Mouse (Mus musculus): ENCODE data around the gene Aldh9a1.
"Not testable (repeated sequence)": the region's sequence is repeated elsewhere in the genome, so short reads cannot be mapped to it uniquely, and the experiment has no call there.

The Aldh9a1 gene

DNA sequence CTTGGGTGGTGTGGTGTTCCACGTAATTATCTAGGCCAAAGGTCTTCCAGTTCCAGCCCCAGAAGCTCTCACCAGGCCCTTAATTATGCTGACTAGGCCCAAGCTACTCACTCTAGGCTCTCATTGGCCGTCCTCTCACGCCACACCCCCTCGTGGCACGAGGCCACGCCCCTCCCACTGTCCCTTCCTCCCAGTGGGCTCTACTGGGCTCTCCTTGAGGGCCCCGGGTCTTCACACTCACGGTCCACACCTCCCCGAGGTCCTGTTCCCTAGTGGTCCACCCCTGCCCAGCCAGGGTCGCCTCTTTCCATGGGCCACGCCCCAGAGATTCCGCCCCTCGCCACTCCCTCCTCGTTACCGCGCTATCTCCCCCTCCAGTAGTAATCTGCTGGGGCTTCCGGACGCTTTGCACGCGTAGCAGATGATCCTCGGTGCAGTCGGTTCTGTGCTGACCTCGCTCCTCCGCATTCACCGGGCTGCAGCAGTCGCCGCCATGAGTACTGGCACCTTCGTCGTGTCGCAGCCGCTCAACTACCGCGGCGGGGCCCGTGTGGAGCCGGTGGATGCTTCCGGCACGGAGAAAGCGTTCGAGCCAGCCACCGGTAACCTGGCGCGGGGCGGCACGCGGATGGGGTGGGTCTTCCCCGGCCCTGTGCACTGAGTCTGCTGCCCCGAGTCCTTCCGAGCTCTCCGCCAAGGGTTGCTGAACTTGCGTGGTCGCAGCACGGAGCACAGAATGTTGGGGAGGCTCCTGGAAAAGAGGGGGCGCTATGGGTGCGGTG, at the start of gene Aldh9a1:
Aldh9a1 (plus strand) TSS at position 177 of the 782 bp plus-strand sequence.
- peak; percentile 91 for DNase-seq

DNA sequence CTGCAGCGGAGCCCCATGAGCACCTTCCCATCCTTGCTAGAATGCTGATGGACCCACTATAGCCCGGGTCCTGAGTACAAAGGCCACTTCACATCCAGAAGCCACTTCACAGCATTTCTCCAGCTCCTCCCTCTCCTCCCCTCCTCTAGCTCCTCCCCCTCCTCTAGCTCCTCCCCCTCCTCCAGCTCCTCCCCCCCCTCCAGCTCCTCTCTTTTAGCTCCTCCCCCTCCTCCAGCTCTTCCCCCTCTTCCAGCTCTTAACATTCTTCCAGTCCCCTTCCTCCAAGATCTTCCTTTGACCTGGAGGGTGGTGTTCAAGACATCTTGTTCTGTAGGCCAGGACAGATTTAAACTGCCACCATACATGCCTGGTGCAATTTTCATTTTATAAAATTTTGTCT, 49.7 kb upstream of the Aldh9a1 start:
- no peak for DNase-seq

- DNase-seq, result no peak
These were observed 44.2 kb upstream of the Aldh9a1 start for GRCm38 (mm10) chr1:167305501-167306137.

GRCm38 (mm10) chr1:167306451-167307240, 43.1 kb upstream of the Aldh9a1 start:
- DNase-seq, result peak; percentile 37

- DNase-seq, result no peak
These were observed 42.1 kb upstream of the Aldh9a1 start for GRCm38 (mm10) chr1:167307674-167308073.

- peak; percentile 98 for DNase-seq
These were observed 41.3 kb upstream of the Aldh9a1 start, which contains the start of gene Tmco1 for GRCm38 (mm10) chr1:167308261-167309054. Tmco1 (plus strand) TSS chr1:167308378.

DNA sequence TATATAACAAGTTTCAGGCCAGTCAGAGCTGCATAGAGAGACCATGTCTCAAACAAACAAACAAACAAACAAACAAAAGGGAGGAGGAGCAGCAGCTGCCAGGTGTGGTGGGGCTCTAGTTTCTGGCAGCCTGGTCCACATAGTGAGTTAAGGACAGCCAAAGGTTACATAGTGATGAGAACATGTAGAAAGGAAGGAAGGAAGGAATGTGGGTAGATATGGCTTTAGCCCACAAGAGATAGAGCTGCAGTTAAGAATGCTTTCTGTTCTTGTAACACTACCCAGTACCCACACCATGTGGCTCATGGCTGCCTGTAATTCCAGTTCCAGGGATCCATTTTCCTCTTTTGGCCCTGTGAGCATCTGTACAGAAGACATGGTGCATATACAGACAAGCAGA, 37.4 kb upstream of the Aldh9a1 start:
- no peak for DNase-seq

- DNase-seq, result no peak
These were observed 36.6 kb upstream of the Aldh9a1 start for GRCm38 (mm10) chr1:167313220-167313619.

GRCm38 (mm10) chr1:167321691-167322090, 28.1 kb upstream of the Aldh9a1 start:
- no peak for DNase-seq

DNA sequence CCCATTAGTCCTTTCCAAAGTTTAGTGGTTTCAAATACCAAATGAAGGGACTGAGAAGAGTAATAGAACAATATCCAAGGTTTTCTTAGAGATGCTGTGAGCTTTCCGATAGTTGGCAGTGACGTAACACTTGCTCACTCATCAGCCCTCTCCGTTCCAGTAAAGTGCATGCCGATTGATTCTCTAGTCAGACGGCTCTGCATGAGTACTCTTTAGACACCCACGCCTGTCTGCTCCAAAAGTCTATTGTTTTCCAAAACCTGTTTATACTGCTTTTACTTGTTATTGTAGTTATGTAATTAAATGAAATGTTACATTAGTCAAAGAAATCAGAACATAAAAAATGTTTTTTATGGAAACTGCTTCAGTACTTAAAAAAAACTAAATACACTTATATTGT, 21.0 kb upstream of the Aldh9a1 start:
- DNase-seq, result no peak

- DNase-seq, result no peak
These were observed 18.7 kb upstream of the Aldh9a1 start for GRCm38 (mm10) chr1:167331106-167331505.

GRCm38 (mm10) chr1:167336398-167336797, 13.4 kb upstream of the Aldh9a1 start:
- no peak for DNase-seq

DNA sequence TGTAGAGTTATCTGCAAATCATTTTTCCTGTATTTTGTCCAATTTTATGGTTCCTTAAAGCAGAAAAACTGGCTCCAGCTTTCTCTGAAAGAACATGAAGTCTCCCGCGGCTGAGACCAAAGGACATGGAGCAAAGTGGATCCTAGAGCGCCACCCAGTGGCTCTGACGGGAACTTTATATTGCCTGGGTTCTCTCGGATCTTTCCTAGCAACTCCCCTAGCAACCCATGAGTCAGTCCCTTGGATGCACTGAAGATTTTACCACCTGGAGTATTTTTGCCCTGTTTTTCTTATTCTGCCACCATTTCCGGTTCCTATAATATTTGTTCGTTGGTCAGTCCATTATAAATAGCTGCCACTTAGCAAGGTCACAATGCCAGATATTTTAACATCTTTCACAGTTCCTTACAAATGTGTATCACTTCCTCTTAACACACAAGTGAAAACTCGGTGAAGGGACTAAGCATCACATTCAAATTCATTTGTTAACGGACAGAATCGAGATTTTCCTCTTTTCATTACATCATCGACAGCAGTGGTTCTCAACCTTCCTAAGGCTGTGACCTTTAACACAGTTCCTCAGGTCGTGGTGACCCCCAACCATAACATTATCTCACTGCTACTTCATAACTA, 12.2 kb upstream of the Aldh9a1 start:
- peak; percentile 79 for DNase-seq

DNA sequence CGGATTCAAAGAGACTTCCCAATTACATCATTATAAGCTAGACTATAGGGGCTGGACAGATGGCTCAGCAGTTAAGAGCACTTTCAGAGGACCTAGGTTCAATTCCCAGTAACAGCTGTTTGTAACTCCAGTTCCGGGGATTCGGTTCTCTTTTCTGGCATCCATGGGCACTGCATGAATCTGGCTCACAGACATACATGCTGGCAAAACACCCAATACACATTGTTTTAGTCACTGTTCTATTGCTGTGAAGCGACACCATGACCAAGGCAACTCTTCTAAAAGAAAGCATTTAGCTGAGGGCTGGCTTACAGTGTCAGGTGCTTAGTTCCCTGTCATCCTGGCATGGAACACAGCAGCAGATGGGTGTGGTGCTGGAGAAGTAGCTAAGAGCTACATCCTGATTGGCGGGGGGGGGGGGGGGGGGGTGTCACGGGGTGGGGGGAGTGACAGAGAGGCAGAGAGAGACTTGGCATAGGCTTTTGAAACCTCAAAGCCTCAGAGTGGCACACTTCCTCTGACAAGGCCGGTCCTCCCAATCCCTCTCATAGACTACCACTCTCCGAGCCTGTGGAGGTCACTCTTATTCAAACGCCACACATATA, 10.5 kb upstream of the Aldh9a1 start:
- DNase-seq, result peak; percentile 60

- DNase-seq, result peak; percentile 14
These were observed 9.5 kb upstream of the Aldh9a1 start for GRCm38 (mm10) chr1:167340111-167340787.

DNA sequence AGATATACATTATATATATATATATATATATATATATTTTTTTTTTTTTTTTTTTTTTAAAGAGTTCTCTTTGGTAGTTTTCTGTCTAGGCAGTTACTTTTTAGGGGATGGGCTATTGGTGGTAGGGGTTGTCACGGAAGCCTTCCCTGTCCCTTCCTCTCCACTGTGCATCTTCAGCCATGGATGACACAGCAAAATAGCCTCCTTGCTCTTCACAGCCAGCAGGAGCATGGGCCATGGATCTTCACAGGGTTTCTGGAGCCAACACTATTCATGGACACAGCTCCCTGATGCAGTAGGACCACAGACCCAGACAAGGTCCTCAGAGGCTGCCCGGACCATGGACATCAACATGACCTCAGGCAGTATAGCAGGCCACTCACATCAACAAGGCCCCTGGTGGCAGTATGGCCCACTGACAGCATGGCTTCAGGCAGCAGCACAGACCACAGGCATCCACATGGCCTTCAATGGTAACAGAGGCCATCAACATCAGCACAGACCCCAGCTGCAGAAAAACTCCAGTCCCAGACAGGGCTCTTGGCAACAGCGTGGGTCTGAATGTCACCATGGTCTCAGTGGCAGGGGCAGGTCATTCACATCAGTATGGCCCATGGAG, 8.8 kb upstream of the Aldh9a1 start:
- DNase-seq, result no peak

DNA sequence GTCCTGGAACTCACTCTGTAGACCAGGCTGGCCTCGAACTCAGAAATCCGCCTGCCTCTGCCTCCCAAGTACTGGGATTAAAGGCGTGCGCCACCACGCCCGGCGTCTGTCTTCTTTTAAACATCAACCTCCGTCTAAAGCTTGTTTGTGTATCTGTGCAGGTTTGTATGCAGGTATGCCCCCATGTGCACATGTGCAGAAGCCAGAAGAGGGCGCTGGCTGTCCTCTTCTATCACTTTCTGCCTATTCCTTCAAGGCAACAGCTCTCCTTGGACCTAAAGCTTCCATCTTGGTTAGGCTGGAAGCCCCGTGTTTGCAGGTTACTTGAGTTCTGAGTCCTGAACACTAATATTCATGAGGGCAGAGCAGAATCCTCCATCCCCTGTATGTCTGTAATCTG, 7.0 kb upstream of the Aldh9a1 start:
- no peak for DNase-seq

DNA sequence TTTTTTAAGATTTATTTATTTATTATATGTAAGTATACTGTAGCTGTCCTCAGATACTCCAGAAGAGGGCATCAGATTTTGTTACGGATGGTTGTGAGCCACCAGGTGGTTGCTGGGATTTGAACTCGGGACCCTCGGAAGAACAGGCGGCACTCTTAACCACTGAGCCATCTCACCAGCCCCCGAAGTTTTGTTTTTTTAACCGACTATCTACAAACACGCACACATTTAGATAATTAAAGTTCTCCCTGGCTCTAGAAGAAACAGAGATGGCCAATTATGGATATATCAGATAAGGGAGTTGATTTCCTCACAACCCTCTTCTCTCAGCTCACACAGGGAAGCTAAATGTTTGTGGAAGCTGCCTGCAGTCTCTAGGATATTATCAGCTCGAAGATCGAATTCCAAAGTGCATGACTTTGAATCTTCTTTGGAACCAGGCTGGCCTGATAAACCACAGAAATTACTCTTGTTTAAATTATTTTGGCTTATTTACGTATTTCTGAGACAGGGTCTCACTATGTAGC, 3.7 kb upstream of the Aldh9a1 start:
- DNase-seq, result not testable (repeated sequence)

GRCm38 (mm10) chr1:167349206-167349605, 585 bp upstream of the Aldh9a1 start:
- peak; percentile 23 for DNase-seq

Data from cerebellum, adult 11-12 months (tissue).